Mouse (Mus musculus) heart, embryonic 16.5 days (tissue): Measurements from ENCODE around the gene Armh3. TPM values are rescaled to one million over a fixed set of nuclear protein-coding genes. Genes with fewer than 3 reads are reported as not detected.

Experiments
- ATAC-seq: fragments of 200-750 bp; cut with Nextera tagmentation; replicated peaks from 2 replicates; pipeline ENCODE4 v1.8.0; 2017; ENCODE audit warnings: moderate number of reproducible peaks; ENCODE audit not compliant: insufficient read depth, low FRiP score; ENCODE audit errors: extremely low read depth
- H3K27ac ChIP-seq: fragments of 300-500 bp; sonication (generic); 2 replicates; pipeline ENCODE4 v1.5.1; 2014; ENCODE audit warnings: mild to moderate bottlenecking, low read length, control low read depth, moderate library complexity
- H3K27me3 ChIP-seq: fragments of 300-500 bp; sonication (generic); 2 replicates; pipeline ENCODE4 v1.6.1; 2014; ENCODE audit warnings: low read length, mixed read lengths; ENCODE audit not compliant: control insufficient read depth, insufficient read depth
- H3K36me3 ChIP-seq: fragments of 300-500 bp; sonication (generic); 2 replicates; pipeline ENCODE4 v1.6.1; 2014; ENCODE audit not compliant: control insufficient read depth, insufficient read depth
- H3K4me1 ChIP-seq: fragments of 300-500 bp; sonication (generic); 2 replicates; pipeline ENCODE4 v1.6.1; 2014; ENCODE audit warnings: low read length, mixed read lengths; ENCODE audit not compliant: control insufficient read depth, insufficient read depth
- H3K4me2 ChIP-seq: fragments of 300-500 bp; sonication (generic); 2 replicates; pipeline ENCODE4 v1.6.1; 2014; ENCODE audit warnings: low read depth, mild to moderate bottlenecking, control low read depth, low read length
- H3K4me3 ChIP-seq: fragments of 300-500 bp; sonication (generic); 2 replicates; pipeline ENCODE4 v1.5.1; 2014; ENCODE audit warnings: mild to moderate bottlenecking, control low read depth, low read length
- H3K9ac ChIP-seq: fragments of 300-500 bp; sonication (generic); 2 replicates; pipeline ENCODE4 v1.6.1; 2014; ENCODE audit warnings: low read length, control low read depth
- H3K9me3 ChIP-seq: fragments of 300-500 bp; sonication (generic); replicated peaks from 2 replicates; pipeline ENCODE4 v1.6.1; 2016; ENCODE audit warnings: low read length; ENCODE audit not compliant: control insufficient read depth
- whole genome bisulfite sequencing: fragments of 180-500 bp; shearing (Covaris S2); extraction: QIAGEN DNeasy Blood & Tissue Kit; methylation state at CpG from one replicate; pipeline ENCODE4 v1.1.7; 2014; 5-methylcytosine and 5-hydroxymethylcytosine counted together
- polyA plus RNA-seq: library from polyadenylated mRNA; unstranded; fragments of >200 nt; fragmentation: Nextera tagmentation; extraction: Ambion mirVana; gene quantifications from 2 replicates; pipeline ENCODE4 v1.2.1, GENCODE M21; 2015

The Armh3 gene
- polyA plus RNA-seq, 1 experiment from 2014 or later: 15.3 TPM

DNA sequence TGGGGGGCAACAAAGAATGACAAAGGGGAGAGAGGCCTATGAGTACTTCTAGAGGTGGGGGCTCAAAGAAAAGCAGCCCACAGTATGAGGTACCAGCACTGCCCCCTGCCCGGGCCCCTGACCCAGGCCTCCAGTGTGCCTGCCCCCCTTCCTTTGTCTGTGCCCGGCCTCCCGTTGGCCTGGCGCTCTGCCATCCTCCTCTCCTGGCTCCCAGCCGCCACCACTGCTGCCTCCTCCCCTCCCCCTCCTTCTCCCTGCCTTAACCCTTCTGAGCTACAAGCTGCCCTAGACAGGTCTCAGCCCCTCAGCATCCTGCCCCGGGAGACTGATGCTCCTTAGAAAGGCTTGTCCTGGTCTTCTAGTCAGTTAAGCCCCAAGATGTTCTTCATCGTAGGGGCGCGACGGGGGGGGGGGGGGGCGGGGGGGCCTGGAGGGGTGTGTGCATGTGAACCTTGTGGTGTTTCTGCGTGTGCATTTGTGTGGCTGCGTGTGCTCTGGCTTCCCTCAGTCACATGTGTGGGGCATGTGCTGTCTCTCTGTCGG, 43.7 kb upstream of the Armh3 start:
- WGBS: 0% methylated on average over 14 of the region's 14 CpGs
- Histone ChIP-seq H3K4me1 (peaks cover 73% of the 10 kb centered on the region), H3K36me3 (no peaks in the 10 kb centered on the region), H3K4me2 (peak overlapping the region; percentile 97), H3K9ac (peak overlapping the region; percentile 97), H3K27me3 (no peaks in the 10 kb centered on the region), H3K4me3 (peak overlapping the region; percentile 98), H3K27ac (peak overlapping the region; percentile 99), H3K9me3 (no peaks in the 10 kb centered on the region)
- ATAC-seq: peak; percentile 26

- Histone ChIP-seq H3K9me3 (no peaks in the 10 kb centered on the region), H3K27ac (peak overlapping the region; percentile 99), H3K4me3 (peak overlapping the region; percentile 98), H3K4me1 (peaks cover 71% of the 10 kb centered on the region), H3K27me3 (no peaks in the 10 kb centered on the region), H3K4me2 (peak overlapping the region; percentile 97), H3K36me3 (0 out of 2 replicates have a peak, but pooled peaks cover 2% of the 10 kb centered on the region), H3K9ac (peak overlapping the region; percentile 97)
- no peak for ATAC-seq
- 15% methylated on average over 7 of the region's 7 CpGs for WGBS
These were observed 43.1 kb upstream of the Armh3 start for GRCm38 (mm10) chr19:46041299-46041932.

DNA sequence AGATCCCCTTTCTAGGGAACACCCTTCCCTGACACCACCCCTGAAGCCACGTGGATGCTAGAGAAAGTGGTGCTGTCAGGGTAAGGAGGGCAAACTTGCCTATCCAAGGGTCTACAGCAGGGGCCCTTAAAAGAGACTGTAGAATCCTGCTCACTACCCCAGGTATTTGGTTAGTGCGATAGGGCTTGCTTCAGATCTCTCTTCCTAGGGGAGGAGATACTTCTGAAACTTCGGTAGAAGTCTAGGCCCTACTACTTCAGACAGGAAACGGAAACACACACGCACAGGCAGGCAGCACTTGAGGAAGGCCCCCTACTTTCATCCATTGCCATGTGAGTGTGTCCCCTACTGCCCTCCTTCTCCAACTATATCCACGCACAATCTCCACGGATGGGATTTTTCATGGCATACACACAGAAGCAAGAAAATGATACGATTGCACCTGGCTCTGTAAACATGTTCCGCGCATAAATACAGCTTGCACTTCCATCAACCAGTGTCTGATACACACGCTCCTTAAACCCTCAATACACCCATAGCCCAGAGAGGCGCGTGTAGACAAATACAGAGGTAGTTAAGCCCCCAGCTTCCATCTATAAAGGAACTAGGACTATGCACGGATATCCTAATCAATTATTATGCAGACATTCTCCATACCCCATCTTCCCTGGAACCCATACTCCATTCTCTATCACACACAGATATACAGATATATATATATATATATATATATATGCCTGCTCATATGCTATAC, 42.0 kb upstream of the Armh3 start:
- Histone ChIP-seq H3K27me3 (no peaks in the 10 kb centered on the region), H3K4me2 (peak overlapping the region; percentile 97), H3K9me3 (no peaks in the 10 kb centered on the region), H3K4me3 (peak overlapping the region; percentile 86), H3K27ac (peak overlapping the region; percentile 91), H3K4me1 (peaks cover 63% of the 10 kb centered on the region), H3K9ac (peak overlapping the region; percentile 95), H3K36me3 (peaks cover 13% of the 10 kb centered on the region)
- WGBS: 36% methylated on average over 14 of the region's 14 CpGs
- ATAC-seq: no peak

DNA sequence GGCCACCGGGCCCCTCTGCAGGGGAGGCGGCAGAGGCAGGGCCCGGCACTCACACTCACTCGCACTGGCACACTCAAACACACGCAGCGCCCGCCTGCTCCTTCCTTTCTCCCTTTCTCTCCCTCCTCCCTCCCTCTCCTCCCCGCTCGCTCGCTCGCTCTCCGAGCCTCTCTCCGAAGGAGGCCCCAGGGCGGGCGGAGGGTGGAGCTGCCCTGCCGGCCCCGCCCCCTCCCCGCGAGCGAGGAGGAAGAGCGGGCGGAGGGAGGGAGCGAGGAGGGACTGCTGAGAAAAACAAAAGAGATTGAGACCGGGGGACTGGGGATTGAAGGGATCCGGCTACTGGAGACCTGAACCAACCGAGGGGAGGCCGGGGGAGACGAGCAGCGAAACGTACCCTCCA, 41.2 kb upstream of the Armh3 start:
- peaks cover 21% of the 10 kb centered on the region for H3K36me3 ChIP-seq
- H3K4me1 ChIP-seq: peaks cover 63% of the 10 kb centered on the region

DNA sequence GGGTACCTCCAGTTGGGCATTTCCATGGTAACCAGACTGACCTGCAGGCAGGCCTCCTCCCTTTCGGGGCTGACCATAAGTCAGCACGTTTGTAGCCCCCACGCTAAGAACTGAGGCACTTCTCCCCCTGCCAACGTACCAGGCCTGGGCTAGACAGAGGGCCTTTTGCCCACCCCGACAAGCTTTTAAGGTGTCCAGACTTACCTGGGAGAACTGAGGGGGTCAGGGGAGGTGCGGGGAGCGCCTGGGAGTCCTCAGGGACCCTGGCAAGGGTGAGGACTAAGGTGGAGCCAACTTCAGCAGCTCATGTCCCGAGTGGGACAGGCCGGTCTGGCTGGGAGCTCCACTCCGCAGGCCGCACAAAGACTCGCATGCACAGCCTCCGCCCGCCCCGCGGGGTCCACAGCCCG, 40.6 kb upstream of the Armh3 start:
- Histone ChIP-seq H3K9me3 (no peaks in the 10 kb centered on the region), H3K9ac (peak overlapping the region; percentile 95), H3K27me3 (no peaks in the 10 kb centered on the region), H3K36me3 (peaks cover 27% of the 10 kb centered on the region), H3K4me2 (peak overlapping the region; percentile 97), H3K4me1 (peaks cover 61% of the 10 kb centered on the region), H3K27ac (peak overlapping the region; percentile 91), H3K4me3 (peak overlapping the region; percentile 86)
- 0 out of 2 replicates have a peak, but pooled peaks have one; percentile 5 for ATAC-seq
- 1% methylated on average over 17 of the region's 17 CpGs for WGBS

More for the DNA sequence above, 41.2 kb upstream of the Armh3 start:
- no peaks in the 10 kb centered on the region for H3K27me3 ChIP-seq
- H3K9ac ChIP-seq: peak overlapping the region; percentile 95
- peak overlapping the region; percentile 97 for H3K4me2 ChIP-seq
- H3K4me3 ChIP-seq: peak overlapping the region; percentile 86
- H3K9me3 ChIP-seq: no peaks in the 10 kb centered on the region
- peak overlapping the region; percentile 91 for H3K27ac ChIP-seq
- peak; percentile 77 for ATAC-seq
- 2% methylated on average over 24 of the region's 30 CpGs for WGBS

DNA sequence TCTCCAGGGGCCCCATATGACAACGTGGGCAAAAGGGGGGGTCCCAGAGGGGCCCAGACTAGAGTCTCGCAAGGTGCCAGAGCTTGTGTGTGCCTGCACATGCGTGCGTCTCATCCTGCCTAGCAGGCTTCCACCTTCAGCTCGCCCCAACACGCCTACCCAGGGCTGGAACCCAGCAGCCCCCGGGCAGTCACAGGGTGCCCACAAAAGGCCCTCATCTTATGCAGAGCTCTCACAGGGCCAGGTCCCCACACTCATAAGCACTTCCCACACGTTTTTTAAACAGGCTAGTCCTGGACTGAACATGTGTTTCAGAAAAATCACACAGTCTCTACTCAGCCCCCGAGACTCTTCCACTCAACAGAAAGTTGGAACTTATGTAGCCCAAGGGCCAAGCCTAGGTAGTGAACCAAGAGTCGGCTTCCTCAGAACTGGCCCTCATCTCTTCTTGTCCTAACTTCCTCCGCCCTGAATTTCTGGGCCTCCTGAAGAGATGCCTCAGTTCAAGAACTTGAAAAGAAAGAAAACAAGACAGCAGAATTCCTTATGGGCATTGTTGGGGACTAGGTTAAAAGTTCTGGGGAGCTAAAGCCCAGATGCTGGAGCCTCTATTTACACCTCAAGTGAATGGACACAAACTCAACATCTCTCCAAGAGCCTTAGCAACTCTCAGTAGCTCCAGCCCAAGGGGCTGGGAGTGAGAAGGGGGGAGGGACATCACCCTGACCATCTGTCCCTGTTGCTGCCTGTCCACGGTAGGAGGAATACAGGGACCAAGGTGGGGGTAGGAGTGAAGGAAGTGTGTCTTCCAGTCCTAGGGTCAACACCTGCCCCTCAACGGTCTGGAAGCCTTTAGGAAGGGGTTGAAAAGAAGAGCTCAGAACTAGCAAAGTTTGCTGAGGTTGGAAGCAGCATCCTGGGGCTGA, 39.9 kb upstream of the Armh3 start:
- H3K27ac ChIP-seq: peak overlapping the region; percentile 91
- peak overlapping the region; percentile 95 for H3K9ac ChIP-seq
- no peak for ATAC-seq
- H3K9me3 ChIP-seq: no peaks in the 10 kb centered on the region
- peaks cover 34% of the 10 kb centered on the region for H3K36me3 ChIP-seq
- WGBS: 7% methylated on average over 13 of the region's 13 CpGs
- peak overlapping the region; percentile 86 for H3K4me3 ChIP-seq
- no peaks in the 10 kb centered on the region for H3K27me3 ChIP-seq
- H3K4me1 ChIP-seq: peaks cover 54% of the 10 kb centered on the region
- peak overlapping the region; percentile 97 for H3K4me2 ChIP-seq

- H3K36me3 ChIP-seq: peaks cover 42% of the 10 kb centered on the region
These were observed 39.1 kb upstream of the Armh3 start for GRCm38 (mm10) chr19:46037243-46037924.

More at GRCm38 (mm10) chr19:46037243-46037924, 39.1 kb upstream of the Armh3 start:
- WGBS: 12% methylated on average over 6 of the region's 6 CpGs
- Histone ChIP-seq H3K27ac (peak overlapping the region; percentile 61), H3K27me3 (no peaks in the 10 kb centered on the region), H3K4me3 (peak overlapping the region; percentile 86), H3K9me3 (no peaks in the 10 kb centered on the region), H3K9ac (peak overlapping the region; percentile 95), H3K4me1 (peaks cover 46% of the 10 kb centered on the region), H3K4me2 (peak overlapping the region; percentile 97)
- no peak for ATAC-seq
